ENCODE assay signal across 10 mouse cellular contexts in the genomic region with DNA sequence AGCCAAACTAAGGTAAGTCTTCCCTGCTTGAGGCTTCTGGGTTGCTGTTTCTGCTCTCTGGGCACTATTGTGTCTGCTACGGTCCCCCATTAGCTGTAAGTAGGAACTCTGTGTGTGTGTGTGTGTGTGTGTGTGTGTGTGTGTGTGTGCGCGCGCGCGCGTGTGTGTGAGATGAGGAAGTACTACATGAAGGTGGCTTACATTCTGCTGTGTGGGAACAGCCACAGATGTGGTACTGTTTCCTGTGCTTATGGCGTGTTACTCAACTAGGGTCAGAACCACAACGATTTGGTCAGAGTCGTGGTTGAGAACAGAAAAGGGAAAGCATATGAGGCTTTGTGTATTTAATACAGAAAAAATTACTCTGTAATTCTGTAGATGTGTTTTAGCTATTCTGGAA. TPM values are rescaled to one million over a fixed set of nuclear protein-coding genes. Genes with fewer than 3 reads are reported as not detected.
DNase-seq lines count a peak whose midpoint lies in the region; ATAC-seq and TF ChIP-seq lines count a peak whose summit lies in the region.
"Had no signal": no experiment of that assay in that cellular context is flagged by ENCODE, and none has a peak within 500 bp of the region (broad histone marks: within the 10 kb centered on the region; RNA-seq: fewer than 3 reads in every experiment).

No protein-coding gene starts in this region.

- no peaks in the 10 kb centered on the region for H3K4me1 ChIP-seq in kidney, adult 2 months (ENCODE audit: control insufficient read depth, insufficient read depth, low read length)
- no peaks in the 10 kb centered on the region for H3K4me1 ChIP-seq in midbrain, embryonic 11.5 days (ENCODE audit: control insufficient read depth, insufficient read depth, low read length)
- H3K4me1 ChIP-seq in midbrain, embryonic 14.5 days (ENCODE audit: control insufficient read depth, insufficient read depth, low read length): no peaks in the 10 kb centered on the region

- no peak overlapping the region for H3K4me3 ChIP-seq in kidney, adult 2 months (ENCODE audit: insufficient read depth, low read depth, low read length)
- no peak overlapping the region for H3K4me3 ChIP-seq in midbrain, embryonic 11.5 days (ENCODE audit: low read depth, low read length)
- no peak overlapping the region for H3K4me3 ChIP-seq in midbrain, embryonic 14.5 days (replicated peaks; ENCODE audit: low read depth, low read length)

- H3K36me3 ChIP-seq in kidney, adult 2 months (ENCODE audit: control insufficient read depth, insufficient read depth, low read length): peaks cover 2% of the 10 kb centered on the region
- H3K36me3 ChIP-seq in midbrain, embryonic 11.5 days (ENCODE audit: control insufficient read depth, insufficient read depth, low read length): peaks cover 17% of the 10 kb centered on the region
- H3K36me3 ChIP-seq in midbrain, embryonic 14.5 days (ENCODE audit: control insufficient read depth, insufficient read depth, low read length): peaks cover 77% of the 10 kb centered on the region

- H3K9ac ChIP-seq in midbrain, embryonic 11.5 days (ENCODE audit: low read length): no peak overlapping the region
- H3K9ac ChIP-seq in midbrain, embryonic 14.5 days (replicated peaks; ENCODE audit: low read length): no peak overlapping the region

- peak overlapping the region; percentile 45; the same call in 1 of the 2 replicates for H3K27ac ChIP-seq in kidney, adult 2 months (ENCODE audit: insufficient read depth, low read depth, low read length)
- no peak overlapping the region for H3K27ac ChIP-seq in midbrain, embryonic 11.5 days (ENCODE audit: low read depth, low read length)
- no peak overlapping the region for H3K27ac ChIP-seq in midbrain, embryonic 14.5 days (replicated peaks; ENCODE audit: low read depth, low read length)

- no peaks in the 10 kb centered on the region for H3K27me3 ChIP-seq in kidney, adult 2 months (replicated peaks; ENCODE audit: control insufficient read depth, insufficient read depth, low read length)
- H3K27me3 ChIP-seq in midbrain, embryonic 11.5 days (ENCODE audit: control insufficient read depth, insufficient read depth, low read length): no peaks in the 10 kb centered on the region
- H3K27me3 ChIP-seq in midbrain, embryonic 14.5 days (ENCODE audit: control insufficient read depth, insufficient read depth, low read length): no peaks in the 10 kb centered on the region

- WGBS in kidney, adult 2 months: 89% methylated on average over 10 of the region's 10 CpGs
- WGBS in midbrain, embryonic 11.5 days: 95% methylated on average over 10 of the region's 10 CpGs
- 94% methylated on average over 10 of the region's 10 CpGs for WGBS in midbrain, embryonic 14.5 days

- TF ChIP-seq CTCF in kidney, adult 2 months (conservative IDR thresholded peaks at IDR 0.05; ENCODE audit: insufficient read depth, insufficient read length, low read depth, low read length): no peak

- DNase-seq in kidney, adult 2 months: no peak
- no peak for DNase-seq in kidney, adult 8-10 months
- peak; percentile 73 for DNase-seq in naive thymus-derived CD4-positive, alpha-beta T cell, adult 2 months (ENCODE audit: low read depth)
- DNase-seq in thymus, postnatal 25 days: peak; percentile 64
- no peak for DNase-seq in midbrain, embryonic 11.5 days (ENCODE audit: low spot score, missing footprints)
- no peak for DNase-seq in kidney, postnatal 4 days
- DNase-seq in midbrain, embryonic 14.5 days: no peak
- DNase-seq: embryo, embryonic 11 days; gastrocnemius, postnatal 25 days had no signal

- H3K9me3 ChIP-seq in midbrain, embryonic 11.5 days (ENCODE audit: control insufficient read depth, low read length): no peaks in the 10 kb centered on the region
- no peaks in the 10 kb centered on the region for H3K9me3 ChIP-seq in midbrain, embryonic 14.5 days (ENCODE audit: control insufficient read depth, low read length)

- ATAC-seq in hematopoietic stem cell, adult 5-6 weeks (replicated peaks in 1 of 2; ENCODE audit: insufficient read depth in 1 of 2, low FRiP score in 2 of 2, low TSS enrichment in 1 of 2, low read depth in 1 of 2, poor library complexity in 2 of 2, severe bottlenecking in 2 of 2): peak; percentile 98 to 100
- no peak for ATAC-seq in midbrain, embryonic 11.5 days (ENCODE audit: low FRiP score)
- ATAC-seq in midbrain, embryonic 14.5 days (ENCODE audit: low FRiP score, low TSS enrichment): no peak

- H3K4me2 ChIP-seq in midbrain, embryonic 11.5 days: no peak overlapping the region
- H3K4me2 ChIP-seq in midbrain, embryonic 14.5 days (ENCODE audit: low read length): no peak overlapping the region

- no peak for TF ChIP-seq POLR2A in kidney, adult 2 months (IDR thresholded peaks at IDR 0.05; ENCODE audit: low read depth, low read length)

RNA-seq across cellular contexts. Expression of a gene that starts 32.0 kb away (rescaled TPM):
- polyA plus RNA-seq in kidney, adult 2 months (2012; rRNA removed): 15.7 and 25.9 TPM in 2 replicates
- total RNA-seq in hematopoietic stem cell, adult 5-6 weeks (2017): 57.4 and 69.7 TPM in 2 replicates
- 169 and 175 TPM in 2 replicates for polyA plus RNA-seq in midbrain, embryonic 11.5 days (2014; fragmentation: Nextera tagmentation; extraction: Ambion mirVana)
- polyA plus RNA-seq in midbrain, embryonic 14.5 days (2014; fragmentation: Nextera tagmentation; extraction: Ambion mirVana): 129 and 139 TPM in 2 replicates

Comparison
In these comparisons a context has a peak if more than half of its experiments do, and no peak if none do; other contexts are left out.
1. DNase-seq: peak in naive thymus-derived CD4-positive, alpha-beta T cell, adult 2 months (single experiment) and thymus, postnatal 25 days (single experiment); none in kidney, adult 2 months (single experiment), kidney, adult 8-10 months (0 of 2), midbrain, embryonic 11.5 days (single experiment), kidney, postnatal 4 days (0 of 2) and midbrain, embryonic 14.5 days (single experiment).
2. ATAC-seq: peak in hematopoietic stem cell, adult 5-6 weeks (2 of 2); none in midbrain, embryonic 11.5 days (single experiment) and midbrain, embryonic 14.5 days (single experiment).